Comparison of ENCODE assay signal across 8 mouse cellular contexts in the genomic region with DNA sequence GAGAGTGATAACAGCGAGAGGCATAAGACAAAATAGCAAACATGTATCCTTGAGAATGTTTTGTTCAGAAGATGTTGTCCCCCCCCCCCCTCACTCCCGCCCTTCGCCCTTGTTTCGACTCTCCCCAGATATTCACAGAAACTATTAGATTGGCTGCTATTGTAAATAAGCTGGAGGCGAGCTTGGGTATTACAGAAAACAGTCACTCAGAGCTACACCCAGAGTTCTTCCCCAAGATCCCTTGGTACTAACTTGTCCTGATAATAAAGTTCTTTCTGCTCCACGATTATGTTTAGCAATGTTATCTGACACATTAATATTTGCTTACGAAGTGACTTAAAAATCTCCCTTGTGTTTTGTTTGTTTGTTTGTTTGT. TPM values are rescaled to one million over a fixed set of nuclear protein-coding genes. Genes with fewer than 3 reads are reported as not detected.
DNase-seq lines count a peak whose midpoint lies in the region; ATAC-seq and TF ChIP-seq lines count a peak whose summit lies in the region.

No protein-coding gene starts in this region.

- 12% methylated on average over 7 of the region's 7 CpGs for WGBS in heart, embryonic 11.5 days (ENCODE audit: insufficient replicate concordance)
- WGBS in bone marrow, adult 2 months: 9% methylated on average over 7 of the region's 7 CpGs
- WGBS in hindbrain, embryonic 12.5 days: 13% methylated on average over 7 of the region's 7 CpGs

- intact Hi-C loops in heart, postnatal 14 days (cut with DNase I): no loop called here

- no peaks in the 10 kb centered on the region for H3K36me3 ChIP-seq in heart, embryonic 11.5 days (ENCODE audit: control insufficient read depth, insufficient read depth, low read length)
- H3K36me3 ChIP-seq in hindbrain, embryonic 12.5 days: no peaks in the 10 kb centered on the region

- peak overlapping the region; percentile 48 for H3K27ac ChIP-seq in heart, embryonic 11.5 days (ENCODE audit: low read depth, low read length)
- H3K27ac ChIP-seq in bone marrow, adult 2 months (ENCODE audit: control insufficient read depth, insufficient read depth, low read depth, low read length, poor library complexity): peak overlapping the region; percentile 82
- peak overlapping the region; percentile 82 for H3K27ac ChIP-seq in hindbrain, embryonic 12.5 days

- no peak for DNase-seq in heart, postnatal 14 days
- DNase-seq in natural killer cell, adult 2 months (ENCODE audit: low spot score in 2 of 2): no peak
- no peak for DNase-seq in retina, embryonic 14.5 days (ENCODE audit: low spot score)
- DNase-seq in cerebellum, adult 11 months: no peak

- H3K4me1 ChIP-seq in heart, embryonic 11.5 days (ENCODE audit: control insufficient read depth, insufficient read depth, low read length): peaks cover 5% of the 10 kb centered on the region; the same call in 1 of the 2 replicates
- H3K4me1 ChIP-seq in bone marrow, adult 2 months (ENCODE audit: control insufficient read depth, insufficient read depth, low read length): no peaks in the 10 kb centered on the region
- peaks cover 10% of the 10 kb centered on the region for H3K4me1 ChIP-seq in hindbrain, embryonic 12.5 days

- no peak for TF ChIP-seq CTCF in bone marrow, adult 2 months (IDR thresholded peaks at IDR 0.05; ENCODE audit: control insufficient read depth, insufficient read depth, low read length)

- no peak for ATAC-seq in heart, embryonic 11.5 days (replicated peaks; ENCODE audit: insufficient number of reproducible peaks, low FRiP score, low TSS enrichment)
- peak; percentile 44 for ATAC-seq in hindbrain, embryonic 12.5 days (ENCODE audit: low FRiP score)
- ATAC-seq in megakaryocyte-erythroid progenitor cell, adult 5-6 weeks (replicated peaks; ENCODE audit: low FRiP score, low TSS enrichment, poor library complexity, severe bottlenecking): peak; percentile 59

- no peaks in the 10 kb centered on the region for H3K27me3 ChIP-seq in heart, embryonic 11.5 days (ENCODE audit: control insufficient read depth, insufficient read depth, low read length)
- no peaks in the 10 kb centered on the region for H3K27me3 ChIP-seq in hindbrain, embryonic 12.5 days

- H3K9me3 ChIP-seq in heart, embryonic 11.5 days (replicated peaks; ENCODE audit: control insufficient read depth, low read length): no peaks in the 10 kb centered on the region
- no peaks in the 10 kb centered on the region for H3K9me3 ChIP-seq in hindbrain, embryonic 12.5 days (replicated peaks)

- TF ChIP-seq POLR2A in bone marrow, adult 2 months (IDR thresholded peaks at IDR 0.05; ENCODE audit: borderline replicate concordance, control insufficient read depth, low read depth, low read length): no peak

- H3K4me3 ChIP-seq in heart, embryonic 11.5 days (ENCODE audit: low read depth, low read length): peak overlapping the region; percentile 48
- peak overlapping the region; percentile 74 for H3K4me3 ChIP-seq in bone marrow, adult 2 months (replicated peaks; ENCODE audit: control insufficient read depth, low read depth, low read length)
- peak overlapping the region; percentile 50 for H3K4me3 ChIP-seq in hindbrain, embryonic 12.5 days

- H3K9ac ChIP-seq in heart, embryonic 11.5 days (ENCODE audit: low read depth, low read length): peak overlapping the region; percentile 46
- 0 out of 2 replicates have a peak overlapping the region, but pooled peaks have one; percentile 57 for H3K9ac ChIP-seq in hindbrain, embryonic 12.5 days

- H3K4me2 ChIP-seq in heart, embryonic 11.5 days: peak overlapping the region; percentile 67
- peak overlapping the region; percentile 69 for H3K4me2 ChIP-seq in hindbrain, embryonic 12.5 days (replicated peaks)

RNA-seq across cellular contexts. Expression of a gene that starts 0.6 kb away (rescaled TPM):
- 1.3 and 1.8 TPM in 2 replicates for polyA plus RNA-seq in heart, embryonic 11.5 days (2014; fragmentation: Nextera tagmentation; extraction: Ambion mirVana)
- 1 to 10 TPM; 5.5 to 6.1 TPM for total RNA-seq in heart, postnatal 14 days (2021)
- 7.1 and 15.0 TPM in 2 replicates for polyA plus RNA-seq in bone marrow, adult 2 months (2011; ENCODE audit: insufficient read depth, insufficient read length, low replicate concordance, missing spikeins)
- polyA plus RNA-seq in hindbrain, embryonic 12.5 days (2016; fragmentation: Nextera tagmentation; extraction: Ambion mirVana): 13.9 and 14.9 TPM in 2 replicates
- total RNA-seq in megakaryocyte-erythroid progenitor cell, adult 5-6 weeks (2014; fragmentation: Nextera tagmentation): 0.04 and 0.54 TPM in 2 replicates
- total RNA-seq in megakaryocyte-erythroid progenitor cell, adult 5-6 weeks (2017): not detected in 2 replicates

RNA-seq across cellular contexts. Expression of a gene that starts 7.1 kb away (rescaled TPM):
- polyA plus RNA-seq in heart, embryonic 11.5 days (2014; fragmentation: Nextera tagmentation; extraction: Ambion mirVana): not detected in 2 replicates
- total RNA-seq in heart, postnatal 14 days (2021): under 1 TPM; 0.20 to 0.29 TPM
- polyA plus RNA-seq in bone marrow, adult 2 months (2011; ENCODE audit: insufficient read depth, insufficient read length, low replicate concordance, missing spikeins): not detected in 2 replicates
- not detected in 2 replicates for polyA plus RNA-seq in hindbrain, embryonic 12.5 days (2016; fragmentation: Nextera tagmentation; extraction: Ambion mirVana)
- total RNA-seq in megakaryocyte-erythroid progenitor cell, adult 5-6 weeks (2014; fragmentation: Nextera tagmentation): not detected in 2 replicates
- total RNA-seq in megakaryocyte-erythroid progenitor cell, adult 5-6 weeks (2017): not detected in 2 replicates
